Mouse (Mus musculus) MEL (cell line): ENCODE measurements around the gene Olfr522.

Experiments used
- BHLHE40 ChIP-seq: IDR thresholded peaks from 2 replicates; pipeline ENCODE4 v1.6.1; 2012; ENCODE audit warnings: low read depth, mild to moderate bottlenecking, inconsistent platforms, low read length, improper control_type of control experiment, borderline replicate concordance
- CTCF ChIP-seq, 3 experiments: IDR thresholded peaks in 2 of 3; conservative IDR thresholded peaks in 1 of 3; 2 replicates each; pipeline ENCODE4 v1.5.1; 2011 to 2012; ENCODE audit warnings: low read length in 3 of 3, low read depth in 2 of 3, mild to moderate bottlenecking in 2 of 3, improper control_type of control experiment in 1 of 3, inconsistent platforms in 1 of 3, mixed read lengths in 1 of 3, moderate library complexity in 1 of 3; ENCODE audit not compliant: control insufficient read depth in 1 of 3, insufficient read depth in 1 of 3, poor library complexity in 1 of 3, severe bottlenecking in 1 of 3
- E2F4 ChIP-seq: IDR thresholded peaks from 2 replicates; pipeline ENCODE4 v1.6.1; 2011; ENCODE audit warnings: low read depth, low read length, improper control_type of control experiment, borderline replicate concordance
- ELF1 ChIP-seq: IDR thresholded peaks from 2 replicates; pipeline ENCODE4 v1.6.1; 2014; ENCODE audit warnings: low read depth, mild to moderate bottlenecking, inconsistent platforms, low read length, improper control_type of control experiment, moderate library complexity
- EP300 ChIP-seq, 2 experiments: IDR thresholded peaks; 2 replicates each; pipeline ENCODE4 v1.6.1; 2011; ENCODE audit warnings: improper control_type of control experiment in 2 of 2, low read length in 2 of 2, low read depth in 1 of 2, mild to moderate bottlenecking in 1 of 2
- MAZ ChIP-seq: IDR thresholded peaks from 2 replicates; pipeline ENCODE4 v1.6.1; 2012; ENCODE audit warnings: low read depth, mild to moderate bottlenecking, inconsistent platforms, low read length, improper control_type of control experiment
- MEF2A ChIP-seq: IDR thresholded peaks from 2 replicates; pipeline ENCODE4 v1.6.1; 2014; ENCODE audit warnings: low read depth, mild to moderate bottlenecking, inconsistent platforms, low read length, improper control_type of control experiment; ENCODE audit not compliant: poor library complexity, insufficient replicate concordance, severe bottlenecking; ENCODE audit errors: extremely low read depth
- POLR2A ChIP-seq, 2 experiments: IDR thresholded peaks; 2 replicates each; pipeline ENCODE4 v1.6.1; 2011 to 2012; ENCODE audit warnings: low read length in 2 of 2, mild to moderate bottlenecking in 2 of 2, control low read depth in 1 of 2, improper control_type of control experiment in 1 of 2, low read depth in 1 of 2, moderate library complexity in 1 of 2; ENCODE audit not compliant: control insufficient read depth in 1 of 2, insufficient read depth in 1 of 2, poor library complexity in 1 of 2
- RCOR1 ChIP-seq: IDR thresholded peaks from 2 replicates; pipeline ENCODE4 v1.6.1; 2012; ENCODE audit warnings: low read depth, mild to moderate bottlenecking, inconsistent platforms, low read length, improper control_type of control experiment
- TCF12 ChIP-seq: IDR thresholded peaks from 2 replicates; pipeline ENCODE4 v1.6.1; 2014; ENCODE audit warnings: low read depth, mild to moderate bottlenecking, inconsistent platforms, low read length, improper control_type of control experiment, moderate library complexity
- ZC3H11A ChIP-seq: IDR thresholded peaks from 2 replicates; pipeline ENCODE4 v1.6.1; 2012; ENCODE audit warnings: low read depth, mild to moderate bottlenecking, inconsistent platforms, low read length, improper control_type of control experiment
- ZMIZ1 ChIP-seq: IDR thresholded peaks from 2 replicates; pipeline ENCODE4 v1.6.1; 2012; ENCODE audit warnings: low read depth, mild to moderate bottlenecking, inconsistent platforms, low read length, improper control_type of control experiment, moderate library complexity

GRCm38 (mm10) chr7:140137135-140138020, 27.2 kb downstream of the Olfr522 start, which contains the start of gene Mtg1:
- TF ChIP-seq ZC3H11A (no peak), MEF2A (0 out of 2 replicates have a peak, but pooled peaks have one; percentile 4), TCF12 (peak; percentile 86), ZMIZ1 (peak; percentile 62), ELF1 (peak; percentile 73), E2F4 (no peak), EP300 (IDR thresholded peaks at IDR 0.05; ENCODE audit: low read depth in 1 of 2, low read length in 2 of 2) (no peak; a peak in 1 of 4 replicates), POLR2A (IDR thresholded peaks at IDR 0.05; ENCODE audit: control insufficient read depth in 1 of 2, insufficient read depth in 1 of 2, low read depth in 1 of 2, low read length in 2 of 2, poor library complexity in 1 of 2) (peak; percentile 84 to 92), RCOR1 (no peak), BHLHE40 (no peak), CTCF (IDR thresholded peaks at IDR 0.05 in 2 of 3, conservative IDR thresholded peaks at IDR 0.05 in 1 of 3; ENCODE audit: control insufficient read depth in 1 of 3, insufficient read depth in 1 of 3, low read depth in 2 of 3, low read length in 3 of 3, poor library complexity in 1 of 3, severe bottlenecking in 1 of 3) (no peak), MAZ (no peak)
